ENCODE assay signal across 10 mouse cellular contexts in the genomic region with DNA sequence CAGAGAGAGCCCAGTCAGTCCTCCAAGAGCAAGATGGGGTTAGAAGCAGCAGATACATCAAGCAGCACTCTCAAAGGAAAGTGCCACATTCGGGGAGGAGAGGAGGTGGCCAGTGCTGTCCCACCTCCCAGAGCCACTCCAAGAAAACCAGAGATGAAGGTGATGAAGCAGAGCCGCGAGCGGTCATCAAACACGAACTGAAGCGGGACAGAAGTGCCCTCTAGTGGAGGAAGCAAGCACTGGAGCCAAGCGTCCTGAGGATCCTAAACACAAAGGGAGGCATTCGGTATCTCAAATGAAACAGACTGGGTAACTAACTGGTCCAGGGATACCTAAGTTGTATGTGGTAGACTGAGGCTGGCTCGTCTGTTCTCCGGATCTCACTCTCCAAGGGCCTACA. TPM values are rescaled to one million over a fixed set of nuclear protein-coding genes. Genes with fewer than 3 reads are reported as not detected.
DNase-seq lines count a peak whose midpoint lies in the region; ATAC-seq and TF ChIP-seq lines count a peak whose summit lies in the region.
"Had no signal": no experiment of that assay in that cellular context is flagged by ENCODE, and none has a peak within 500 bp of the region (broad histone marks: within the 10 kb centered on the region; RNA-seq: fewer than 3 reads in every experiment).

No protein-coding gene starts in this region.

- peaks cover 9% of the 10 kb centered on the region for H3K36me3 ChIP-seq in thymus, adult 2 months (ENCODE audit: control insufficient read depth, insufficient read depth, low read length)
- H3K36me3 ChIP-seq in liver, embryonic 13.5 days, result peaks cover 4% of the 10 kb centered on the region; the same call in 1 of the 2 replicates
- peaks cover 25% of the 10 kb centered on the region for H3K36me3 ChIP-seq in neural tube, embryonic 12.5 days

- peak; percentile 79 for TF ChIP-seq CTCF in thymus, adult 2 months (IDR thresholded peaks at IDR 0.05; ENCODE audit: borderline replicate concordance, control insufficient read depth, extremely low read depth, insufficient read depth, low read length, poor library complexity)

- no peak overlapping the region for H3K9ac ChIP-seq in liver, embryonic 13.5 days
- no peak overlapping the region for H3K9ac ChIP-seq in neural tube, embryonic 12.5 days
- H3K9ac ChIP-seq: embryonic facial prominence, embryonic 13.5 days had no signal

- peak; percentile 36 for ATAC-seq in liver, embryonic 13.5 days (ENCODE audit: low read depth)
- ATAC-seq in neural tube, embryonic 12.5 days (ENCODE audit: low FRiP score, low read depth), result no peak

- no peaks in the 10 kb centered on the region for H3K9me3 ChIP-seq in liver, embryonic 13.5 days (replicated peaks)
- H3K9me3 ChIP-seq in neural tube, embryonic 12.5 days, result no peaks in the 10 kb centered on the region

- no peak for TF ChIP-seq POLR2A in thymus, adult 2 months (IDR thresholded peaks at IDR 0.05; ENCODE audit: control insufficient read depth, extremely low read depth, insufficient read depth, low read length, poor library complexity)

- H3K27me3 ChIP-seq in thymus, adult 2 months (ENCODE audit: control insufficient read depth, insufficient read depth, low read length), result no peaks in the 10 kb centered on the region
- peaks cover 26% of the 10 kb centered on the region for H3K27me3 ChIP-seq in liver, embryonic 13.5 days
- peaks cover 29% of the 10 kb centered on the region for H3K27me3 ChIP-seq in neural tube, embryonic 12.5 days (replicated peaks)

- H3K4me1 ChIP-seq in thymus, adult 2 months (replicated peaks; ENCODE audit: control insufficient read depth, insufficient read depth, low read length), result no peaks in the 10 kb centered on the region
- H3K4me1 ChIP-seq in liver, embryonic 13.5 days (replicated peaks), result peaks cover 17% of the 10 kb centered on the region
- peaks cover 28% of the 10 kb centered on the region for H3K4me1 ChIP-seq in neural tube, embryonic 12.5 days

- no peak overlapping the region for H3K27ac ChIP-seq in thymus, adult 2 months (ENCODE audit: control insufficient read depth, insufficient read depth, low read length)
- H3K27ac ChIP-seq in liver, embryonic 13.5 days, result no peak overlapping the region
- H3K27ac ChIP-seq in neural tube, embryonic 12.5 days, result no peak overlapping the region
- H3K27ac ChIP-seq: embryonic facial prominence, embryonic 13.5 days had no signal

- H3K4me3 ChIP-seq in thymus, adult 2 months (ENCODE audit: control insufficient read depth, insufficient read depth, low read length), result no peak overlapping the region
- no peak overlapping the region for H3K4me3 ChIP-seq in liver, embryonic 13.5 days (replicated peaks)
- H3K4me3 ChIP-seq in neural tube, embryonic 12.5 days, result no peak overlapping the region
- H3K4me3 ChIP-seq: myocyte had no signal

- 70% methylated on average over 10 of the region's 10 CpGs for WGBS in thymus, adult 2 months
- 21% methylated on average over 10 of the region's 10 CpGs for WGBS in liver, embryonic 13.5 days (ENCODE audit: insufficient replicate concordance)
- WGBS in neural tube, embryonic 12.5 days, result 28% methylated on average over 10 of the region's 10 CpGs

- no peak overlapping the region for H3K4me2 ChIP-seq in liver, embryonic 13.5 days
- peak overlapping the region; percentile 28 for H3K4me2 ChIP-seq in neural tube, embryonic 12.5 days (replicated peaks)

- DNase-seq in thymus, adult 2 months, result peak; percentile 46
- DNase-seq in thymus, adult 18-20 months, result no peak
- DNase-seq in cerebellum, postnatal 10 days, result peak; percentile 82 to 85
- DNase-seq in frontal cortex, postnatal 36 days (ENCODE audit: low spot score in 2 of 2), result peak; percentile 74 to 85
- peak; percentile 47 to 73 for DNase-seq in kidney, adult 8-10 months
- DNase-seq in liver, embryonic 13.5 days, result peak; percentile 53
- DNase-seq in thymus, postnatal 0 days (ENCODE audit: low spot score), result peak; percentile 72

RNA-seq across cellular contexts. Expression of gene Strn4, which starts 6.0 kb away (rescaled TPM):
- 307 and 318 TPM in 2 replicates for polyA plus RNA-seq in thymus, adult 2 months (2012; rRNA removed)
- polyA plus RNA-seq in liver, embryonic 13.5 days (2015; fragmentation: Nextera tagmentation; extraction: Ambion mirVana), result 32.8 and 34.0 TPM in 2 replicates
- polyA plus RNA-seq in neural tube, embryonic 12.5 days (2016; fragmentation: Nextera tagmentation; extraction: Ambion mirVana), result 170 and 172 TPM in 2 replicates
- polyA plus RNA-seq in thymus, postnatal 0 days (2015; fragmentation: Nextera tagmentation; extraction: Ambion mirVana), result 57.1 and 60.9 TPM in 2 replicates

RNA-seq across cellular contexts. Expression of gene Fkrp, which starts 6.8 kb away (rescaled TPM):
- polyA plus RNA-seq in thymus, adult 2 months (2012; rRNA removed), result 48.7 and 51.5 TPM in 2 replicates
- polyA plus RNA-seq in liver, embryonic 13.5 days (2015; fragmentation: Nextera tagmentation; extraction: Ambion mirVana), result 10.0 and 10.7 TPM in 2 replicates
- polyA plus RNA-seq in neural tube, embryonic 12.5 days (2016; fragmentation: Nextera tagmentation; extraction: Ambion mirVana), result 35.7 and 36.2 TPM in 2 replicates
- polyA plus RNA-seq in thymus, postnatal 0 days (2015; fragmentation: Nextera tagmentation; extraction: Ambion mirVana), result 17.1 and 18.8 TPM in 2 replicates

RNA-seq across cellular contexts. Expression of gene Slc1a5, which starts 28.6 kb away (rescaled TPM):
- polyA plus RNA-seq in thymus, adult 2 months (2012; rRNA removed), result 254 and 310 TPM in 2 replicates
- polyA plus RNA-seq in liver, embryonic 13.5 days (2015; fragmentation: Nextera tagmentation; extraction: Ambion mirVana), result 92.3 and 93.0 TPM in 2 replicates
- polyA plus RNA-seq in neural tube, embryonic 12.5 days (2016; fragmentation: Nextera tagmentation; extraction: Ambion mirVana), result 17.8 and 18.9 TPM in 2 replicates
- polyA plus RNA-seq in thymus, postnatal 0 days (2015; fragmentation: Nextera tagmentation; extraction: Ambion mirVana), result 77.9 and 80.3 TPM in 2 replicates

RNA-seq across cellular contexts. Expression of gene Prkd2, which starts 33.0 kb away (rescaled TPM):
- 363 and 406 TPM in 2 replicates for polyA plus RNA-seq in thymus, adult 2 months (2012; rRNA removed)
- polyA plus RNA-seq in liver, embryonic 13.5 days (2015; fragmentation: Nextera tagmentation; extraction: Ambion mirVana), result 2.7 and 3.5 TPM in 2 replicates
- 9.5 and 10.4 TPM in 2 replicates for polyA plus RNA-seq in neural tube, embryonic 12.5 days (2016; fragmentation: Nextera tagmentation; extraction: Ambion mirVana)
- 70.6 and 80.0 TPM in 2 replicates for polyA plus RNA-seq in thymus, postnatal 0 days (2015; fragmentation: Nextera tagmentation; extraction: Ambion mirVana)

Comparison
In these comparisons a context has a peak if more than half of its experiments do, and no peak if none do; other contexts are left out.
1. DNase-seq: peak in thymus, adult 2 months (single experiment), cerebellum, postnatal 10 days (2 of 2), frontal cortex, postnatal 36 days (2 of 2), kidney, adult 8-10 months (2 of 2), liver, embryonic 13.5 days (single experiment) and thymus, postnatal 0 days (single experiment); none in thymus, adult 18-20 months (0 of 2).